Mouse (Mus musculus) lung, adult 18-20 months (tissue): ENCODE results near the gene Fxyd1.

Experiments used
- DNase-seq, 2 experiments: peaks; one replicate each; pipeline ENCODE4 v3.0.0; 2022; ENCODE audit warnings: mixed read lengths in 2 of 2

The Fxyd1 gene

DNA sequence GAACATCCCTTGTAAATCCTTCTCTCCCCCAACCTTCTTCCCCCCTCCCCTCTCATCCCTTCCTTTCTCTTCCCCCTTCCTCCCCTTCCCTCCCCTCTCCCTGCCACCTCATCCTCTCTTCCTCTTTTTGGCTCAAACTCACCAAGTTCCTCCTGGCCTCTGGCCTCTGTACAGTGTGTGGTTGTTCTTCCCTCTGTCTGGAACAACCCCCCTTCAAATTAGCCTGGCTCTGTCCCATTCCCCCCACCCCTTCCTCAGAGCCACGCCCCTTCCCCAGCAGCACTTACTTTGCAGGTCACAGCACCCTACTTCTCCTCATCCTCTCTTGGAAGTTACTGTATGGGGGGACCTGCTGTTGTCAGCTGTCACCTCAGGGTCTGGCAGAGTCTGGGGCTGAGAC, 48.8 kb downstream of the Fxyd1 start:
- peak; percentile 18 to 36 for DNase-seq

DNA sequence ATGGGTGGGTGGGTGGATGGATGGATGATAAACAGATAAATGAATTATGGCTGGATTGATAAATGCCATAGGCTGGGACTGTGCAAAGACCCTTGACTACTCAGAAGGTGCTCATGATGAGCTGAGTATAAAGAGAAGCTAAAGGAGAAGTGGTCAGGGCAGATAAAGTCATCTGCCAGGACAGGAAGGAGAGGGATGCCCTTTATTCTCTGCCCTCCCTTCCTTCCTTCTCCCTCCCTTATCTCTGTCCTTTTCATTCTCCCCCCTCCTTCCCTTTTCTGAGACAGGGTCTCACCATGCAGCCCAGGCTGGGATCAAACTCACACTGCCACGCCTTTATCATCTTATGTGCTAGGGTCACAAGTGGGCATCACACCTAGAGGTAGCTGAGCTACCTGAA, 49.2 kb downstream of the Fxyd1 start:
- no peak for DNase-seq

DNA sequence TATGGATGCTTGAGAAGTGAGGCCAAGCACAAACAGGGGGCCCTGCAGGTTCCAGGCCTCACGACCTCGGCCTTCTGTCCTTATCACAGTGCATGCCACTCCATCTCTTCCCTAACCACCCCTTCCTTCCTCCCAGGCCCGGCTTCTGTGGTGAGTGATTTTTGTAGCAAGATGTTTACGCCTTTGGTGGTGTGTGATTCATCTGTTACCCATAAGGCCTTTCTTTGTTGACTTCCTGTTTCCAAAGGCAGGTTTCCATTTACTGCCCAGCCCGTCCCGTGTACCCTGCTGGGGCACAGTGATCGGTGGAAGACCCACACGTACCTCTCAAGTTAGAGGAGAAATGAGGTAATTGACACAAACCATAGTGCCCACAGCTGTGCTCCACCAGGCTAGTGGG, 54.3 kb downstream of the Fxyd1 start:
- DNase-seq = peak; percentile 73 to 76
